Mouse (Mus musculus): Measurements from ENCODE around the gene Chrm1. TPM values are rescaled to one million over a fixed set of nuclear protein-coding genes. Genes with fewer than 3 reads are reported as not detected.

The Chrm1 gene
- total RNA-seq (2021), result under 1 TPM; 0.05 to 0.10 TPM
- long read RNA-seq, experiment 1, result 0 reads
- long read RNA-seq, experiment 2, result 0 reads

- DNase-seq (ENCODE audit: low spot score in 2 of 2), result no peak
These were observed at the start of gene Chrm1 for GRCm38 (mm10) chr19:8663360-8663839. Chrm1 (plus strand) TSS chr19:8663789.

- no peak for DNase-seq (ENCODE audit: low spot score in 2 of 2)
These were observed 49.2 kb upstream of the Chrm1 start for GRCm38 (mm10) chr19:8614343-8614742.

- no peak for DNase-seq (ENCODE audit: low spot score in 2 of 2)
These were observed 47.3 kb upstream of the Chrm1 start for GRCm38 (mm10) chr19:8616314-8616713.

- DNase-seq (ENCODE audit: low spot score in 2 of 2), result no peak
These were observed 45.7 kb upstream of the Chrm1 start, which contains the start of gene Slc22a6 for GRCm38 (mm10) chr19:8617904-8618303. Slc22a6 (plus strand) TSS chr19:8618039.

GRCm38 (mm10) chr19:8621098-8621497 lies 42.5 kb upstream of the Chrm1 start:
- DNase-seq (ENCODE audit: low spot score in 2 of 2), result no peak

- no peak for DNase-seq (ENCODE audit: low spot score in 2 of 2)
These were observed 33.3 kb upstream of the Chrm1 start for GRCm38 (mm10) chr19:8630249-8630648.

- DNase-seq (ENCODE audit: low spot score in 2 of 2), result no peak
These were observed 32.8 kb upstream of the Chrm1 start for GRCm38 (mm10) chr19:8630826-8631225.

GRCm38 (mm10) chr19:8632029-8632428 lies 31.6 kb upstream of the Chrm1 start:
- no peak for DNase-seq (ENCODE audit: low spot score in 2 of 2)

GRCm38 (mm10) chr19:8642086-8642485 lies 21.5 kb upstream of the Chrm1 start:
- no peak for DNase-seq (ENCODE audit: low spot score in 2 of 2)

GRCm38 (mm10) chr19:8646393-8646792 lies 17.2 kb upstream of the Chrm1 start:
- no peak for DNase-seq (ENCODE audit: low spot score in 2 of 2)

- no peak for DNase-seq (ENCODE audit: low spot score in 2 of 2)
These were observed 7.8 kb upstream of the Chrm1 start for GRCm38 (mm10) chr19:8655833-8656232.

- no peak for DNase-seq (ENCODE audit: low spot score in 2 of 2)
These were observed 7.2 kb upstream of the Chrm1 start for GRCm38 (mm10) chr19:8656341-8656740.

- DNase-seq (ENCODE audit: low spot score in 2 of 2), result no peak
These were observed 1.7 kb upstream of the Chrm1 start for GRCm38 (mm10) chr19:8661821-8662307.

GRCm38 (mm10) chr19:8662337-8662736 lies 1.3 kb upstream of the Chrm1 start:
- peak in 1 of 2 experiments; percentile 35 for DNase-seq (ENCODE audit: low spot score in 2 of 2)

GRCm38 (mm10) chr19:8663911-8664421 lies 377 bp downstream of the Chrm1 start:
- no peak for DNase-seq (ENCODE audit: low spot score in 2 of 2)

GRCm38 (mm10) chr19:8664859-8665258 lies 1.3 kb downstream of the Chrm1 start:
- no peak for DNase-seq (ENCODE audit: low spot score in 2 of 2)

- no peak for DNase-seq (ENCODE audit: low spot score in 2 of 2)
These were observed 2.2 kb downstream of the Chrm1 start for GRCm38 (mm10) chr19:8665746-8666145.

GRCm38 (mm10) chr19:8672859-8673258 lies 9.3 kb downstream of the Chrm1 start:
- no peak for DNase-seq (ENCODE audit: low spot score in 2 of 2)

- DNase-seq (ENCODE audit: low spot score in 2 of 2), result no peak
These were observed 9.9 kb downstream of the Chrm1 start for GRCm38 (mm10) chr19:8673336-8674063.

GRCm38 (mm10) chr19:8679031-8679779 lies 15.6 kb downstream of the Chrm1 start:
- DNase-seq (ENCODE audit: low spot score in 2 of 2), result no peak

GRCm38 (mm10) chr19:8681633-8682362 lies 18.2 kb downstream of the Chrm1 start:
- DNase-seq (ENCODE audit: low spot score in 2 of 2), result no peak

All from gastrocnemius, postnatal 4 days (tissue).